In genomic region chr2:163418841-163419345, GRCm38 (mm10) we compare ENCODE assay signal across 7 mouse cellular contexts. TPM values are rescaled to one million over a fixed set of nuclear protein-coding genes. Genes with fewer than 3 reads are reported as not detected.
DNase-seq lines count a peak whose midpoint lies in the region; ATAC-seq and TF ChIP-seq lines count a peak whose summit lies in the region.

No protein-coding gene starts in this region.

- peak overlapping the region; percentile 88 for H3K4me3 ChIP-seq in thymus, adult 2 months (ENCODE audit: control insufficient read depth, insufficient read depth, low read length)
- peak overlapping the region; percentile 95 for H3K4me3 ChIP-seq in heart, postnatal 0 days (ENCODE audit: low read depth, low read length)
- peak overlapping the region; percentile 95 for H3K4me3 ChIP-seq in liver, embryonic 11.5 days (ENCODE audit: low read depth, low read length)

- ATAC-seq in common myeloid progenitor, adult 5-6 weeks (replicated peaks; ENCODE audit: low read depth, poor library complexity, severe bottlenecking) = peak; percentile 38
- peak; percentile 28 for ATAC-seq in heart, postnatal 0 days (ENCODE audit: insufficient read depth, low read depth)
- peak; percentile 56 for ATAC-seq in liver, embryonic 11.5 days (replicated peaks; ENCODE audit: low FRiP score)

- peak overlapping the region; percentile 80 for H3K9ac ChIP-seq in heart, postnatal 0 days (replicated peaks; ENCODE audit: low read depth, low read length)
- H3K9ac ChIP-seq in liver, embryonic 11.5 days (ENCODE audit: low read depth, low read length) = peak overlapping the region; percentile 78

- under 1% methylated on average over 50 of the region's 50 CpGs for WGBS in thymus, adult 2 months
- 1% methylated on average over 26 of the region's 50 CpGs for WGBS in heart, postnatal 0 days
- under 1% methylated on average over 50 of the region's 50 CpGs for WGBS in liver, embryonic 11.5 days

- H3K27me3 ChIP-seq in thymus, adult 2 months (ENCODE audit: control insufficient read depth, insufficient read depth, low read length) = no peaks in the 10 kb centered on the region
- H3K27me3 ChIP-seq in heart, postnatal 0 days (ENCODE audit: control insufficient read depth, insufficient read depth, low read length) = no peaks in the 10 kb centered on the region
- H3K27me3 ChIP-seq in liver, embryonic 11.5 days (replicated peaks; ENCODE audit: control insufficient read depth, insufficient read depth, low read length) = no peaks in the 10 kb centered on the region

- H3K4me1 ChIP-seq in thymus, adult 2 months (replicated peaks; ENCODE audit: control insufficient read depth, insufficient read depth, low read length) = peaks cover 7% of the 10 kb centered on the region
- H3K4me1 ChIP-seq in heart, postnatal 0 days (ENCODE audit: control insufficient read depth, insufficient read depth) = peaks cover 24% of the 10 kb centered on the region
- peaks cover 23% of the 10 kb centered on the region for H3K4me1 ChIP-seq in liver, embryonic 11.5 days (replicated peaks; ENCODE audit: control insufficient read depth, insufficient read depth, low read length)

- peaks cover under 1% of the 10 kb centered on the region; the same call in 1 of the 2 replicates for H3K36me3 ChIP-seq in thymus, adult 2 months (ENCODE audit: control insufficient read depth, insufficient read depth, low read length)
- peaks cover 16% of the 10 kb centered on the region for H3K36me3 ChIP-seq in heart, postnatal 0 days (replicated peaks; ENCODE audit: control insufficient read depth, insufficient read depth, low read length)
- H3K36me3 ChIP-seq in liver, embryonic 11.5 days (ENCODE audit: control insufficient read depth, insufficient read depth, low read length) = no peaks in the 10 kb centered on the region

- no peak overlapping the region; the same call in 1 of the 2 replicates for H3K27ac ChIP-seq in thymus, adult 2 months (ENCODE audit: control insufficient read depth, insufficient read depth, low read length)
- H3K27ac ChIP-seq in heart, postnatal 0 days (ENCODE audit: low read depth) = peak overlapping the region; percentile 87
- H3K27ac ChIP-seq in liver, embryonic 11.5 days (ENCODE audit: low read depth, low read length) = peak overlapping the region; percentile 80

- no peak for TF ChIP-seq CTCF in thymus, adult 2 months (IDR thresholded peaks at IDR 0.05; ENCODE audit: borderline replicate concordance, control insufficient read depth, extremely low read depth, insufficient read depth, low read length, poor library complexity)
- no peak for TF ChIP-seq CTCF in heart, postnatal 0 days (IDR thresholded peaks at IDR 0.05; ENCODE audit: low read depth)

- TF ChIP-seq EP300 in heart, postnatal 0 days (IDR thresholded peaks at IDR 0.05; ENCODE audit: low read depth) = no peak

- peak; percentile 51 for DNase-seq in thymus, adult 2 months
- DNase-seq in thymus, postnatal 36 days = no peak
- peak; percentile 43 for DNase-seq in heart, postnatal 0 days (ENCODE audit: low spot score)
- no peak for DNase-seq in liver, embryonic 11.5 days (ENCODE audit: low spot score)
- DNase-seq in neural tube, embryonic 10.5 days (ENCODE audit: extremely low spot score, low spot score) = peak; percentile 75
- no peak for DNase-seq in adrenal gland, adult 2 months

- no peaks in the 10 kb centered on the region for H3K9me3 ChIP-seq in heart, postnatal 0 days (replicated peaks; ENCODE audit: control insufficient read depth, low read length)
- H3K9me3 ChIP-seq in liver, embryonic 11.5 days (ENCODE audit: control insufficient read depth, low read length) = no peaks in the 10 kb centered on the region

- H3K4me2 ChIP-seq in heart, postnatal 0 days (ENCODE audit: low read depth, low read length) = peak overlapping the region; percentile 90
- H3K4me2 ChIP-seq in liver, embryonic 11.5 days = peak overlapping the region; percentile 89

- TF ChIP-seq POLR2A in thymus, adult 2 months (IDR thresholded peaks at IDR 0.05; ENCODE audit: control insufficient read depth, extremely low read depth, insufficient read depth, low read length, poor library complexity) = no peak

RNA-seq across cellular contexts. Expression of gene Oser1, which starts 5.6 kb away (rescaled TPM):
- 18.5 and 19.3 TPM in 2 replicates for polyA plus RNA-seq in thymus, adult 2 months (2012; rRNA removed)
- 95.2 and 99.9 TPM in 2 replicates for total RNA-seq in common myeloid progenitor, adult 5-6 weeks (2017)
- total RNA-seq in heart, postnatal 0 days (2014; rRNA removed; ENCODE audit: low replicate concordance) = 23.8 and 28.9 TPM in 2 replicates
- 41.4 and 45.1 TPM in 2 replicates for polyA plus RNA-seq in heart, postnatal 0 days (2015; fragmentation: Nextera tagmentation; extraction: Ambion mirVana)
- polyA plus RNA-seq in liver, embryonic 11.5 days (2014; fragmentation: Nextera tagmentation; extraction: Ambion mirVana) = 61.0 and 67.8 TPM in 2 replicates
- 10 to 100 TPM; 29.2 to 49.2 TPM for total RNA-seq in adrenal gland, adult 2 months (2021)
- polyA plus RNA-seq in adrenal gland, adult 2 months (2012; rRNA removed) = 3.0 TPM in 2 replicates

RNA-seq across cellular contexts. Expression of gene Gdap1l1, which starts 19.4 kb away (rescaled TPM):
- 1.7 and 3.1 TPM in 2 replicates for polyA plus RNA-seq in thymus, adult 2 months (2012; rRNA removed)
- total RNA-seq in common myeloid progenitor, adult 5-6 weeks (2017) = 0.73 TPM in 1 of 2 replicates, not detected in the other
- total RNA-seq in heart, postnatal 0 days (2014; rRNA removed; ENCODE audit: low replicate concordance) = not detected in 2 replicates
- polyA plus RNA-seq in heart, postnatal 0 days (2015; fragmentation: Nextera tagmentation; extraction: Ambion mirVana) = 0.10 TPM in 1 of 2 replicates, not detected in the other
- 1.4 and 1.7 TPM in 2 replicates for polyA plus RNA-seq in liver, embryonic 11.5 days (2014; fragmentation: Nextera tagmentation; extraction: Ambion mirVana)
- 1 to 10 TPM; 2.2 to 4.2 TPM for total RNA-seq in adrenal gland, adult 2 months (2021)
- polyA plus RNA-seq in adrenal gland, adult 2 months (2012; rRNA removed) = 6.5 and 8.7 TPM in 2 replicates

RNA-seq across cellular contexts. Expression of gene Jph2, which starts 21.1 kb away (rescaled TPM):
- 3.3 and 14.7 TPM in 2 replicates for polyA plus RNA-seq in thymus, adult 2 months (2012; rRNA removed)
- not detected in 2 replicates for total RNA-seq in common myeloid progenitor, adult 5-6 weeks (2017)
- total RNA-seq in heart, postnatal 0 days (2014; rRNA removed; ENCODE audit: low replicate concordance) = 215 and 246 TPM in 2 replicates
- polyA plus RNA-seq in heart, postnatal 0 days (2015; fragmentation: Nextera tagmentation; extraction: Ambion mirVana) = 47.3 and 61.7 TPM in 2 replicates
- polyA plus RNA-seq in liver, embryonic 11.5 days (2014; fragmentation: Nextera tagmentation; extraction: Ambion mirVana) = 0.19 and 0.26 TPM in 2 replicates
- total RNA-seq in adrenal gland, adult 2 months (2021) = 1 to 10 TPM; 3.1 to 6.2 TPM
- polyA plus RNA-seq in adrenal gland, adult 2 months (2012; rRNA removed) = 8.2 and 8.3 TPM in 2 replicates

RNA-seq across cellular contexts. Expression of gene Fitm2, which starts 53.5 kb away (rescaled TPM):
- 12.1 and 15.4 TPM in 2 replicates for polyA plus RNA-seq in thymus, adult 2 months (2012; rRNA removed)
- total RNA-seq in common myeloid progenitor, adult 5-6 weeks (2017) = 3.9 and 5.2 TPM in 2 replicates
- 22.1 and 44.8 TPM in 2 replicates for total RNA-seq in heart, postnatal 0 days (2014; rRNA removed; ENCODE audit: low replicate concordance)
- polyA plus RNA-seq in heart, postnatal 0 days (2015; fragmentation: Nextera tagmentation; extraction: Ambion mirVana) = 23.5 and 24.5 TPM in 2 replicates
- polyA plus RNA-seq in liver, embryonic 11.5 days (2014; fragmentation: Nextera tagmentation; extraction: Ambion mirVana) = 8.1 and 9.0 TPM in 2 replicates
- 100 to 1,000 TPM in 1 of 2 experiments, 10 to 100 TPM in 1; 88.8 to 102 TPM for total RNA-seq in adrenal gland, adult 2 months (2021)
- 58.7 and 60.9 TPM in 2 replicates for polyA plus RNA-seq in adrenal gland, adult 2 months (2012; rRNA removed)

Comparison
In these comparisons a context has a peak if more than half of its experiments do, and no peak if none do; other contexts are left out.
1. DNase-seq: peak in thymus, adult 2 months (single experiment), heart, postnatal 0 days (single experiment) and neural tube, embryonic 10.5 days (single experiment); none in thymus, postnatal 36 days (0 of 2), liver, embryonic 11.5 days (single experiment) and adrenal gland, adult 2 months (single experiment).
2. Peak in every context shown above with its lines, with median percentiles within 50 percentile points of each other: H3K4me3 ChIP-seq and ATAC-seq.